Mouse (Mus musculus): ENCODE measurements around the gene Lrrc8b. TPM values are rescaled to one million over a fixed set of nuclear protein-coding genes. Genes with fewer than 3 reads are reported as not detected.

Lrrc8b gene
- polyA plus RNA-seq, 1 experiment from 2014 or later = 13.3 TPM

- 81% methylated on average over 3 of the region's 3 CpGs for WGBS
- Histone ChIP-seq H3K4me3 (no peak overlapping the region), H3K4me2 (replicated peaks) (no peak overlapping the region), H3K9ac (no peak overlapping the region), H3K27me3 (no peaks in the 10 kb centered on the region), H3K36me3 (no peaks in the 10 kb centered on the region), H3K4me1 (peaks cover 18% of the 10 kb centered on the region), H3K9me3 (replicated peaks) (no peaks in the 10 kb centered on the region), H3K27ac (no peak overlapping the region)
- no peak for ATAC-seq (ENCODE audit: low FRiP score)
These were observed 85.6 kb downstream of the Lrrc8b start for GRCm38 (mm10) chr5:105501136-105501535.

- Histone ChIP-seq H3K4me3 (no peak overlapping the region), H3K27me3 (no peaks in the 10 kb centered on the region), H3K27ac (no peak overlapping the region), H3K4me2 (replicated peaks) (no peak overlapping the region), H3K9me3 (replicated peaks) (no peaks in the 10 kb centered on the region), H3K36me3 (no peaks in the 10 kb centered on the region), H3K9ac (no peak overlapping the region), H3K4me1 (no peaks in the 10 kb centered on the region)
- no peak for ATAC-seq (ENCODE audit: low FRiP score)
- WGBS = 96% methylated on average over 6 of the region's 6 CpGs
These were observed 93.2 kb downstream of the Lrrc8b start for GRCm38 (mm10) chr5:105508813-105509212.

- Histone ChIP-seq H3K27me3 (no peaks in the 10 kb centered on the region), H3K4me1 (no peaks in the 10 kb centered on the region), H3K9ac (no peak overlapping the region), H3K9me3 (replicated peaks) (no peaks in the 10 kb centered on the region), H3K36me3 (no peaks in the 10 kb centered on the region), H3K4me2 (replicated peaks) (no peak overlapping the region), H3K4me3 (no peak overlapping the region), H3K27ac (no peak overlapping the region)
- no peak for ATAC-seq (ENCODE audit: low FRiP score)
- 70% methylated on average over 4 of the region's 4 CpGs for WGBS
These were observed 96.7 kb downstream of the Lrrc8b start for GRCm38 (mm10) chr5:105512297-105512696.

- Histone ChIP-seq H3K27ac (no peak overlapping the region), H3K4me1 (peaks cover 13% of the 10 kb centered on the region), H3K9ac (no peak overlapping the region), H3K27me3 (no peaks in the 10 kb centered on the region), H3K36me3 (no peaks in the 10 kb centered on the region), H3K4me2 (replicated peaks) (no peak overlapping the region), H3K4me3 (no peak overlapping the region), H3K9me3 (replicated peaks) (no peaks in the 10 kb centered on the region)
- no peak for ATAC-seq (ENCODE audit: low FRiP score)
- 76% methylated on average over 6 of the region's 6 CpGs for WGBS
These were observed 100.0 kb downstream of the Lrrc8b start for GRCm38 (mm10) chr5:105515532-105515931.

- Histone ChIP-seq H3K4me3 (no peak overlapping the region), H3K9ac (no peak overlapping the region), H3K27me3 (no peaks in the 10 kb centered on the region), H3K9me3 (replicated peaks) (no peaks in the 10 kb centered on the region), H3K27ac (no peak overlapping the region), H3K4me2 (replicated peaks) (no peak overlapping the region), H3K36me3 (no peaks in the 10 kb centered on the region), H3K4me1 (peaks cover 19% of the 10 kb centered on the region)
- no peak for ATAC-seq (ENCODE audit: low FRiP score)
- 61% methylated on average over 3 of the region's 3 CpGs for WGBS
These were observed 100.7 kb downstream of the Lrrc8b start for GRCm38 (mm10) chr5:105516290-105516689.

GRCm38 (mm10) chr5:105517992-105518625 lies 102.5 kb downstream of the Lrrc8b start:
- H3K9ac ChIP-seq = no peak overlapping the region
- 17% methylated on average over 7 of the region's 7 CpGs for WGBS

GRCm38 (mm10) chr5:105518626-105519095 lies 103.1 kb downstream of the Lrrc8b start:
- peak overlapping the region; percentile 79 for H3K4me3 ChIP-seq
- no peaks in the 10 kb centered on the region for H3K9me3 ChIP-seq (replicated peaks)
- no peaks in the 10 kb centered on the region for H3K36me3 ChIP-seq
- no peaks in the 10 kb centered on the region for H3K27me3 ChIP-seq
- H3K27ac ChIP-seq = peak overlapping the region; percentile 87
- 2% methylated on average over 16 of the region's 16 CpGs for WGBS
- peak; percentile 44 for ATAC-seq (ENCODE audit: low FRiP score)
- H3K4me1 ChIP-seq = peaks cover 19% of the 10 kb centered on the region
- peak overlapping the region; percentile 89 for H3K4me2 ChIP-seq (replicated peaks)
- H3K9ac ChIP-seq = peak overlapping the region; percentile 84

More at GRCm38 (mm10) chr5:105517992-105518625, 102.5 kb downstream of the Lrrc8b start:
- Histone ChIP-seq H3K4me2 (replicated peaks) (peak overlapping the region; percentile 89), H3K9me3 (replicated peaks) (no peaks in the 10 kb centered on the region), H3K4me3 (peak overlapping the region; percentile 79), H3K36me3 (no peaks in the 10 kb centered on the region), H3K4me1 (peaks cover 19% of the 10 kb centered on the region), H3K27ac (peak overlapping the region; percentile 87; the same call in 1 of the 2 replicates), H3K27me3 (no peaks in the 10 kb centered on the region)
- ATAC-seq (ENCODE audit: low FRiP score) = no peak

- 0% methylated on average over 92 of the region's 93 CpGs for WGBS
- Histone ChIP-seq H3K4me3 (peak within 1 kb of the TSS; percentile 79), H3K4me2 (replicated peaks) (peak within 1 kb of the TSS; percentile 89), H3K27me3 (no peaks in the 10 kb centered on the region), H3K9ac (peak within 1 kb of the TSS; percentile 84), H3K9me3 (replicated peaks) (no peaks in the 10 kb centered on the region), H3K4me1 (peaks cover 19% of the 10 kb centered on the region), H3K27ac (peak within 1 kb of the TSS; percentile 87), H3K36me3 (no peaks in the 10 kb centered on the region)
- peak; percentile 94 for ATAC-seq (ENCODE audit: low FRiP score)
These were observed 103.8 kb downstream of the Lrrc8b start, which contains the start of gene Lrrc8c for GRCm38 (mm10) chr5:105519096-105519975. Gene Lrrc8c (plus strand): TSS chr5:105519388.

GRCm38 (mm10) chr5:105519976-105520300 lies 104.4 kb downstream of the Lrrc8b start:
- peaks cover 19% of the 10 kb centered on the region for H3K4me1 ChIP-seq
- H3K9ac ChIP-seq = peak overlapping the region; percentile 84
- H3K27ac ChIP-seq = 0 out of 2 replicates have a peak overlapping the region, but pooled peaks have one; percentile 87
- H3K9me3 ChIP-seq (replicated peaks) = no peaks in the 10 kb centered on the region
- H3K4me2 ChIP-seq (replicated peaks) = peak overlapping the region; percentile 89
- no peaks in the 10 kb centered on the region for H3K27me3 ChIP-seq
- 1% methylated on average over 5 of the region's 5 CpGs for WGBS
- no peaks in the 10 kb centered on the region for H3K36me3 ChIP-seq
- H3K4me3 ChIP-seq = peak overlapping the region; percentile 79
- ATAC-seq (ENCODE audit: low FRiP score) = 0 out of 2 replicates have a peak, but pooled peaks have one; percentile 12

- peak overlapping the region; percentile 79 for H3K4me3 ChIP-seq
- 59% methylated on average over 9 of the region's 9 CpGs for WGBS
- no peaks in the 10 kb centered on the region for H3K36me3 ChIP-seq
- no peaks in the 10 kb centered on the region for H3K27me3 ChIP-seq
- no peaks in the 10 kb centered on the region for H3K9me3 ChIP-seq (replicated peaks)
- H3K9ac ChIP-seq = peak overlapping the region; percentile 84
- no peak overlapping the region for H3K27ac ChIP-seq
- peak overlapping the region; percentile 89 for H3K4me2 ChIP-seq (replicated peaks)
- ATAC-seq (ENCODE audit: low FRiP score) = no peak
- H3K4me1 ChIP-seq = peaks cover 19% of the 10 kb centered on the region
These were observed 104.9 kb downstream of the Lrrc8b start for GRCm38 (mm10) chr5:105520442-105520965.

GRCm38 (mm10) chr5:105523452-105523851 lies 107.9 kb downstream of the Lrrc8b start:
- peaks cover 10% of the 10 kb centered on the region; the same call in 1 of the 2 replicates for H3K36me3 ChIP-seq
- no peak overlapping the region for H3K27ac ChIP-seq
- H3K9me3 ChIP-seq (replicated peaks) = no peaks in the 10 kb centered on the region
- 79% methylated on average over 3 of the region's 3 CpGs for WGBS
- no peak overlapping the region for H3K9ac ChIP-seq
- H3K4me3 ChIP-seq = no peak overlapping the region
- H3K27me3 ChIP-seq = no peaks in the 10 kb centered on the region
- peaks cover 16% of the 10 kb centered on the region for H3K4me1 ChIP-seq
- H3K4me2 ChIP-seq (replicated peaks) = no peak overlapping the region
- no peak for ATAC-seq (ENCODE audit: low FRiP score)

GRCm38 (mm10) chr5:105525004-105525403 lies 109.4 kb downstream of the Lrrc8b start:
- H3K9me3 ChIP-seq (replicated peaks) = no peaks in the 10 kb centered on the region
- H3K36me3 ChIP-seq = peaks cover 10% of the 10 kb centered on the region; the same call in 1 of the 2 replicates
- H3K4me1 ChIP-seq = peaks cover 11% of the 10 kb centered on the region
- no peak overlapping the region for H3K27ac ChIP-seq
- H3K27me3 ChIP-seq = no peaks in the 10 kb centered on the region
- no peak overlapping the region for H3K9ac ChIP-seq
- H3K4me2 ChIP-seq (replicated peaks) = no peak overlapping the region
- ATAC-seq (ENCODE audit: low FRiP score) = no peak
- H3K4me3 ChIP-seq = no peak overlapping the region
- 92% methylated on average over 12 of the region's 12 CpGs for WGBS

Data from hindbrain, embryonic 12.5 days (tissue).